ENCODE assay signal across 7 mouse cellular contexts in the genomic region with DNA sequence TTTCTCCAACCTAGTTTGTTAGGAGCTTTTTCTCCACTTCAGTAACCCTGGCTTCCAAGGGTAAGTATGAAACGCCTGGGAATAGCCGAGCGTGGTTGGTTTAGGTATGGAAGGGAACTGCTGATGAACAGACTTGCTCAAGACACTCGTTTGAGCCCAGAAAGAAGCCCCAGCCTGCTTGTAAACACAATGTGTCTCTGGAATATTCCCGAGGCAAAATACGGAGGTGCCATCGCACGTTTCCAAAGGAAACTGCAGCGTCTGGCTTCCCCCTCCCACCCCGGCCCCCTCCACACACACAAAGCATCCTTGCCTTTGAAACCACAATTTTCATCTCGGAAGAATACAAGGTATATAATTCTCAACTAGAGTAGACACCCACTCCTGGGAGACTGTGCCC. TPM values are rescaled to one million over a fixed set of nuclear protein-coding genes. Genes with fewer than 3 reads are reported as not detected.
DNase-seq lines count a peak whose midpoint lies in the region; ATAC-seq and TF ChIP-seq lines count a peak whose summit lies in the region.

No protein-coding gene starts in this region.

- no peak for ATAC-seq in embryonic facial prominence, embryonic 15.5 days (ENCODE audit: insufficient number of reproducible peaks, low FRiP score, low TSS enrichment, low read depth)

- H3K9me3 ChIP-seq in embryonic facial prominence, embryonic 15.5 days (replicated peaks): no peaks in the 10 kb centered on the region
- H3K9me3 ChIP-seq in limb, embryonic 10.5 days (replicated peaks): no peaks in the 10 kb centered on the region

- no peak overlapping the region for H3K9ac ChIP-seq in liver, adult 2 months (ENCODE audit: low read depth, low read length)
- H3K9ac ChIP-seq in embryonic facial prominence, embryonic 15.5 days: 0 out of 2 replicates have a peak overlapping the region, but pooled peaks have one; percentile 58

- peaks cover 23% of the 10 kb centered on the region for H3K4me1 ChIP-seq in liver, adult 2 months (ENCODE audit: control insufficient read depth, insufficient read depth, low read length)
- H3K4me1 ChIP-seq in embryonic facial prominence, embryonic 15.5 days: peaks cover 28% of the 10 kb centered on the region
- H3K4me1 ChIP-seq in limb, embryonic 10.5 days: peaks cover 27% of the 10 kb centered on the region

- peak overlapping the region; percentile 96 for H3K4me2 ChIP-seq in embryonic facial prominence, embryonic 15.5 days (replicated peaks)

- TF ChIP-seq POLR2A in liver, adult 2 months (IDR thresholded peaks at IDR 0.05; ENCODE audit: extremely low read depth, insufficient read depth, low read length): no peak

- H3K4me3 ChIP-seq in liver, adult 2 months (ENCODE audit: insufficient read depth, low read depth, low read length): no peak overlapping the region
- peak overlapping the region; percentile 65 for H3K4me3 ChIP-seq in embryonic facial prominence, embryonic 15.5 days (replicated peaks)
- H3K4me3 ChIP-seq in limb, embryonic 10.5 days: peak overlapping the region; percentile 73

- 15% methylated on average over 11 of the region's 11 CpGs for WGBS in liver, adult 2 months
- WGBS in embryonic facial prominence, embryonic 15.5 days: 6% methylated on average over 11 of the region's 11 CpGs
- WGBS in limb, embryonic 10.5 days: 9% methylated on average over 11 of the region's 11 CpGs

- H3K27ac ChIP-seq in liver, adult 2 months (replicated peaks; ENCODE audit: insufficient read depth, low read depth, low read length): no peak overlapping the region
- no peak overlapping the region for H3K27ac ChIP-seq in embryonic facial prominence, embryonic 15.5 days (replicated peaks)
- no peak overlapping the region for H3K27ac ChIP-seq in limb, embryonic 10.5 days

- peak; percentile 4 for DNase-seq in liver, adult 2 months (ENCODE audit: extremely low read depth, low read depth, low spot score)
- no peak for DNase-seq in liver
- DNase-seq in limb, embryonic 10.5 days (ENCODE audit: low spot score): no peak
- DNase-seq in retina, embryonic 14.5 days (ENCODE audit: low spot score): peak; percentile 12
- DNase-seq in layer of hippocampus, postnatal 10 days (ENCODE audit: low spot score in 2 of 2): no peak
- DNase-seq in urinary bladder, postnatal 25 days (ENCODE audit: low spot score): no peak

- no peaks in the 10 kb centered on the region for H3K36me3 ChIP-seq in liver, adult 2 months (ENCODE audit: control insufficient read depth, insufficient read depth, low read length)
- H3K36me3 ChIP-seq in embryonic facial prominence, embryonic 15.5 days: no peaks in the 10 kb centered on the region
- H3K36me3 ChIP-seq in limb, embryonic 10.5 days: no peaks in the 10 kb centered on the region

- peaks cover 21% of the 10 kb centered on the region; the same call in 1 of the 2 replicates for H3K79me2 ChIP-seq in liver, adult 2 months (ENCODE audit: control insufficient read depth, insufficient read depth, low read length)

- TF ChIP-seq CTCF in liver, adult 2 months (IDR thresholded peaks at IDR 0.05; ENCODE audit: low read depth, low read length): no peak

- H3K27me3 ChIP-seq in liver, adult 2 months (ENCODE audit: control insufficient read depth, insufficient read depth, low read length): no peaks in the 10 kb centered on the region
- H3K27me3 ChIP-seq in embryonic facial prominence, embryonic 15.5 days: peaks cover 9% of the 10 kb centered on the region; the same call in 1 of the 2 replicates
- peaks cover 73% of the 10 kb centered on the region for H3K27me3 ChIP-seq in limb, embryonic 10.5 days (ENCODE audit: low read depth, poor library complexity, severe bottlenecking)

RNA-seq across cellular contexts. Expression of a gene that starts 1.7 kb away (rescaled TPM):
- total RNA-seq in liver, adult 2 months (2014; rRNA removed): 0.74 and 1.0 TPM in 2 replicates
- polyA plus RNA-seq in liver, adult 2 months (2012; rRNA removed): 0.61 and 1.0 TPM in 2 replicates
- 1.0 TPM in 2 replicates for polyA plus RNA-seq in embryonic facial prominence, embryonic 15.5 days (2015; fragmentation: Nextera tagmentation; extraction: Ambion mirVana)
- polyA plus RNA-seq in limb, embryonic 10.5 days (2016; fragmentation: Nextera tagmentation; extraction: Ambion mirVana): 0.13 and 0.23 TPM in 2 replicates
- total RNA-seq in layer of hippocampus, postnatal 10 days (2021): 10 to 100 TPM; 42.2 to 42.8 TPM

Comparison
In these comparisons a context has a peak if more than half of its experiments do, and no peak if none do; other contexts are left out.
1. DNase-seq: peak in liver, adult 2 months (single experiment) and retina, embryonic 14.5 days (single experiment); none in liver (single experiment), limb, embryonic 10.5 days (single experiment), layer of hippocampus, postnatal 10 days (0 of 2) and urinary bladder, postnatal 25 days (single experiment).